In genomic region chr5:32069096-32069495, GRCm38 (mm10) we compare ENCODE assay signal across 20 mouse cellular contexts.
A peak's percentile ranks its signal among the peaks of the same experiment; 100 is the strongest.
DNase-seq lines count a peak whose midpoint lies in the region; ATAC-seq and TF ChIP-seq lines count a peak whose summit lies in the region.
"Had no signal": no experiment of that assay in that cellular context is flagged by ENCODE, and none has a peak within 500 bp of the region (broad histone marks: within the 10 kb centered on the region; RNA-seq: fewer than 3 reads in every experiment).

No protein-coding gene starts in this region.

- TF ChIP-seq CTCF in hindbrain, postnatal 0 days (IDR thresholded peaks at IDR 0.05; ENCODE audit: low read depth): no peak

- H3K36me3 ChIP-seq in heart, embryonic 11.5 days (ENCODE audit: control insufficient read depth, insufficient read depth, low read length): no peaks in the 10 kb centered on the region
- H3K36me3 ChIP-seq in midbrain, embryonic 11.5 days (ENCODE audit: control insufficient read depth, insufficient read depth, low read length): no peaks in the 10 kb centered on the region
- no peaks in the 10 kb centered on the region for H3K36me3 ChIP-seq in midbrain, embryonic 13.5 days
- no peaks in the 10 kb centered on the region for H3K36me3 ChIP-seq in hindbrain, postnatal 0 days (ENCODE audit: insufficient read depth, low read length)
- H3K36me3 ChIP-seq: heart, embryonic 15.5 days; hindbrain, embryonic 15.5 days; limb, embryonic 15.5 days; liver, embryonic 15.5 days; midbrain, embryonic 10.5 days; neural tube, embryonic 15.5 days had no signal

- WGBS in heart, embryonic 11.5 days (ENCODE audit: insufficient replicate concordance): 75% methylated on average over 4 of the region's 4 CpGs
- 68% methylated on average over 4 of the region's 4 CpGs for WGBS in midbrain, embryonic 11.5 days
- 69% methylated on average over 4 of the region's 4 CpGs for whole genome bisulfite sequencing in midbrain, embryonic 13.5 days
- WGBS in hindbrain, postnatal 0 days: 87% methylated on average over 4 of the region's 4 CpGs

- no peak overlapping the region for H3K27ac ChIP-seq in heart, embryonic 11.5 days (ENCODE audit: low read depth, low read length)
- no peak overlapping the region for H3K27ac ChIP-seq in midbrain, embryonic 11.5 days (ENCODE audit: low read depth, low read length)
- no peak overlapping the region for H3K27ac ChIP-seq in midbrain, embryonic 13.5 days
- H3K27ac ChIP-seq in hindbrain, postnatal 0 days: no peak overlapping the region
- H3K27ac ChIP-seq: heart, embryonic 15.5 days; hindbrain, embryonic 15.5 days; left cerebral cortex, adult 2 months; limb, embryonic 15.5 days; liver, embryonic 15.5 days; midbrain, embryonic 10.5 days; neural tube, embryonic 15.5 days had no signal

- no peaks in the 10 kb centered on the region for H3K9me3 ChIP-seq in heart, embryonic 11.5 days (replicated peaks; ENCODE audit: control insufficient read depth, low read length)
- no peaks in the 10 kb centered on the region for H3K9me3 ChIP-seq in midbrain, embryonic 11.5 days (ENCODE audit: control insufficient read depth, low read length)
- no peaks in the 10 kb centered on the region for H3K9me3 ChIP-seq in midbrain, embryonic 13.5 days
- no peaks in the 10 kb centered on the region for H3K9me3 ChIP-seq in hindbrain, postnatal 0 days (ENCODE audit: low read length)
- H3K9me3 ChIP-seq: heart, embryonic 15.5 days; hindbrain, embryonic 15.5 days; limb, embryonic 15.5 days; liver, embryonic 15.5 days; midbrain, embryonic 10.5 days; neural tube, embryonic 15.5 days had no signal

- H3K4me2 ChIP-seq in heart, embryonic 11.5 days: no peak overlapping the region
- H3K4me2 ChIP-seq in midbrain, embryonic 11.5 days: no peak overlapping the region
- no peak overlapping the region for H3K4me2 ChIP-seq in midbrain, embryonic 13.5 days (replicated peaks)
- no peak overlapping the region for H3K4me2 ChIP-seq in hindbrain, postnatal 0 days (ENCODE audit: low read depth, low read length)
- H3K4me2 ChIP-seq: heart, embryonic 15.5 days; hindbrain, embryonic 15.5 days; limb, embryonic 15.5 days; liver, embryonic 15.5 days; neural tube, embryonic 15.5 days had no signal

- no peak for ATAC-seq in heart, embryonic 11.5 days (replicated peaks; ENCODE audit: insufficient number of reproducible peaks, low FRiP score, low TSS enrichment)
- ATAC-seq in midbrain, embryonic 11.5 days (ENCODE audit: low FRiP score): no peak
- no peak for ATAC-seq in midbrain, embryonic 13.5 days
- ATAC-seq in hindbrain, postnatal 0 days: no peak
- ATAC-seq: forebrain, embryonic 14.5 days; intestine, embryonic 16.5 days had no signal

- no peak overlapping the region for H3K4me3 ChIP-seq in heart, embryonic 11.5 days (ENCODE audit: low read depth, low read length)
- H3K4me3 ChIP-seq in midbrain, embryonic 11.5 days (ENCODE audit: low read depth, low read length): no peak overlapping the region
- H3K4me3 ChIP-seq in midbrain, embryonic 13.5 days (replicated peaks): no peak overlapping the region
- H3K4me3 ChIP-seq in hindbrain, postnatal 0 days (ENCODE audit: low read length): no peak overlapping the region
- H3K4me3 ChIP-seq: heart, embryonic 15.5 days; hindbrain, embryonic 15.5 days; left cerebral cortex, adult 2 months; limb, embryonic 15.5 days; liver, embryonic 15.5 days; midbrain, embryonic 10.5 days; neural tube, embryonic 15.5 days had no signal

- intact Hi-C loops in gastrocnemius, postnatal 36 days (cut with DNase I): no loop called here

- H3K27me3 ChIP-seq in heart, embryonic 11.5 days (ENCODE audit: control insufficient read depth, insufficient read depth, low read length): no peaks in the 10 kb centered on the region
- no peaks in the 10 kb centered on the region for H3K27me3 ChIP-seq in midbrain, embryonic 11.5 days (ENCODE audit: control insufficient read depth, insufficient read depth, low read length)
- H3K27me3 ChIP-seq in midbrain, embryonic 13.5 days: no peaks in the 10 kb centered on the region
- no peaks in the 10 kb centered on the region for H3K27me3 ChIP-seq in hindbrain, postnatal 0 days (ENCODE audit: insufficient read depth, low read length)
- H3K27me3 ChIP-seq: heart, embryonic 15.5 days; hindbrain, embryonic 15.5 days; limb, embryonic 15.5 days; liver, embryonic 15.5 days; neural tube, embryonic 15.5 days had no signal

- 0 out of 2 replicates have a peak overlapping the region, but pooled peaks have one; percentile 16 for H3K9ac ChIP-seq in heart, embryonic 11.5 days (ENCODE audit: low read depth, low read length)
- H3K9ac ChIP-seq in midbrain, embryonic 11.5 days (ENCODE audit: low read length): no peak overlapping the region
- no peak overlapping the region for H3K9ac ChIP-seq in midbrain, embryonic 13.5 days (replicated peaks)
- no peak overlapping the region for H3K9ac ChIP-seq in hindbrain, postnatal 0 days (replicated peaks; ENCODE audit: low read length)
- H3K9ac ChIP-seq: heart, embryonic 15.5 days; hindbrain, embryonic 15.5 days; limb, embryonic 15.5 days; liver, embryonic 15.5 days; neural tube, embryonic 15.5 days had no signal

- peaks cover 13% of the 10 kb centered on the region for H3K4me1 ChIP-seq in heart, embryonic 11.5 days (ENCODE audit: control insufficient read depth, insufficient read depth, low read length)
- H3K4me1 ChIP-seq in midbrain, embryonic 11.5 days (ENCODE audit: control insufficient read depth, insufficient read depth, low read length): no peaks in the 10 kb centered on the region
- no peaks in the 10 kb centered on the region for H3K4me1 ChIP-seq in midbrain, embryonic 13.5 days (replicated peaks)
- no peaks in the 10 kb centered on the region for H3K4me1 ChIP-seq in hindbrain, postnatal 0 days (ENCODE audit: insufficient read depth, low read length)
- H3K4me1 ChIP-seq: hindbrain, embryonic 15.5 days; liver, embryonic 15.5 days; midbrain, embryonic 10.5 days; neural tube, embryonic 15.5 days had no signal

- peak; percentile 4 for DNase-seq in gastrocnemius, adult 18-20 months (ENCODE audit: low spot score)
- DNase-seq in gastrocnemius, postnatal 36 days: no peak
- DNase-seq in heart, adult 8-10 months (ENCODE audit: low spot score): no peak
- peak; percentile 17 for DNase-seq in midbrain, embryonic 11.5 days (ENCODE audit: low spot score, missing footprints)
- no peak for DNase-seq in hindbrain, postnatal 0 days (ENCODE audit: low spot score)
- DNase-seq: adrenal gland, postnatal 10 days; cerebellum, adult 18-20 months; cerebellum, postnatal 25 days; thymus, postnatal 14 days had no signal

Comparison
In these comparisons a context has a peak if more than half of its experiments do, and no peak if none do; other contexts are left out.
1. DNase-seq: peak in gastrocnemius, adult 18-20 months (single experiment) and midbrain, embryonic 11.5 days (single experiment); none in gastrocnemius, postnatal 36 days (0 of 2), heart, adult 8-10 months (single experiment) and hindbrain, postnatal 0 days (single experiment).